ENCODE assay signal across 16 mouse cellular contexts in genomic region chr7:70178956-70179355, GRCm38 (mm10).
"Had no signal": no experiment of that assay in that cellular context is flagged by ENCODE, and none has a peak within 500 bp of the region (broad histone marks: within the 10 kb centered on the region; RNA-seq: fewer than 3 reads in every experiment).

No protein-coding gene starts in this region.

- H3K9me3 ChIP-seq: neural tube, embryonic 13.5 days; neural tube, embryonic 15.5 days; stomach, embryonic 15.5 days had no signal

- H3K4me2 ChIP-seq: neural tube, embryonic 13.5 days; neural tube, embryonic 15.5 days; stomach, embryonic 15.5 days had no signal

- H3K27ac ChIP-seq: neural tube, embryonic 13.5 days; neural tube, embryonic 15.5 days; stomach, embryonic 15.5 days; stomach, postnatal 0 days had no signal

- H3K36me3 ChIP-seq: neural tube, embryonic 13.5 days; neural tube, embryonic 15.5 days; stomach, embryonic 15.5 days had no signal

- H3K4me3 ChIP-seq: neural tube, embryonic 13.5 days; neural tube, embryonic 15.5 days; stomach, embryonic 15.5 days had no signal

- H3K4me1 ChIP-seq: stomach, embryonic 15.5 days had no signal

- H3K27me3 ChIP-seq: stomach, embryonic 15.5 days had no signal

- H3K9ac ChIP-seq: neural tube, embryonic 13.5 days; neural tube, embryonic 15.5 days; stomach, embryonic 15.5 days had no signal

- DNase-seq: retina, postnatal 1 day; right cerebral cortex, adult 18-20 months; right cerebral cortex, postnatal 14 days; right cerebral cortex, postnatal 25 days; right cerebral cortex, postnatal 4 days; spleen, adult 18-20 months; thymus, adult 18-20 months; thymus, adult 2 months; thymus, postnatal 14 days; thymus, postnatal 25 days; thymus, postnatal 36 days; thymus, postnatal 4 days had no signal
